Mouse (Mus musculus): ENCODE measurements around the gene Gm26897.

GRCm38 (mm10) chr5:111733851-111734250 is at the start of gene Gm26897:
- TF ChIP-seq E2F4 (IDR thresholded peaks at IDR 0.05; ENCODE audit: insufficient read depth) = no peak
- no peak for TF ChIP-seq POLR2AphosphoS2 (IDR thresholded peaks at IDR 0.05; ENCODE audit: insufficient read length, low read depth)
- TF ChIP-seq POLR2A (IDR thresholded peaks at IDR 0.05; ENCODE audit: insufficient read length, low read depth) = no peak
- TF ChIP-seq MAX (IDR thresholded peaks at IDR 0.05; ENCODE audit: low read depth) = no peak
- TF ChIP-seq MYOD1 (IDR thresholded peaks at IDR 0.05; ENCODE audit: control insufficient read depth in 1 of 3, insufficient read length in 2 of 3, low read depth in 2 of 3) = no peak
- no peak for TF ChIP-seq TCF12 (IDR thresholded peaks at IDR 0.05; ENCODE audit: insufficient read depth, poor library complexity, severe bottlenecking)
- TF ChIP-seq CEBPB (IDR thresholded peaks at IDR 0.05; ENCODE audit: insufficient read depth, poor library complexity, severe bottlenecking) = no peak
- TF ChIP-seq MYOG (IDR thresholded peaks at IDR 0.05; ENCODE audit: control insufficient read depth in 1 of 3, insufficient read depth in 1 of 3, insufficient read length in 2 of 3, low read depth in 2 of 3) = no peak

All from myocyte (in vitro differentiated cells).